Comparison of ENCODE assay signal across 9 mouse cellular contexts in genomic region chr4:118259782-118260463, GRCm38 (mm10). TPM values are rescaled to one million over a fixed set of nuclear protein-coding genes. Genes with fewer than 3 reads are reported as not detected.
DNase-seq lines count a peak whose midpoint lies in the region; ATAC-seq and TF ChIP-seq lines count a peak whose summit lies in the region.
"Had no signal": no experiment of that assay in that cellular context is flagged by ENCODE, and none has a peak within 500 bp of the region (broad histone marks: within the 10 kb centered on the region; RNA-seq: fewer than 3 reads in every experiment).

No protein-coding gene starts in this region.

- H3K27me3 ChIP-seq in kidney, postnatal 0 days (ENCODE audit: insufficient read depth, low read length), result no peaks in the 10 kb centered on the region
- no peaks in the 10 kb centered on the region for H3K27me3 ChIP-seq in embryonic facial prominence, embryonic 13.5 days
- H3K27me3 ChIP-seq in intestine, embryonic 15.5 days (replicated peaks), result no peaks in the 10 kb centered on the region
- no peaks in the 10 kb centered on the region for H3K27me3 ChIP-seq in midbrain, postnatal 0 days (ENCODE audit: insufficient read depth, low read length)

- H3K4me3 ChIP-seq in kidney, postnatal 0 days (replicated peaks; ENCODE audit: low read depth, low read length), result no peak overlapping the region
- H3K4me3 ChIP-seq in embryonic facial prominence, embryonic 13.5 days, result peak overlapping the region; percentile 49; the same call in 1 of the 2 replicates
- H3K4me3 ChIP-seq in intestine, embryonic 15.5 days (replicated peaks), result no peak overlapping the region
- peak overlapping the region; percentile 45; the same call in 1 of the 2 replicates for H3K4me3 ChIP-seq in midbrain, postnatal 0 days (ENCODE audit: low read depth, low read length)

- H3K9ac ChIP-seq in kidney, postnatal 0 days (ENCODE audit: low read depth, low read length), result no peak overlapping the region
- H3K9ac ChIP-seq in embryonic facial prominence, embryonic 13.5 days, result no peak overlapping the region
- H3K9ac ChIP-seq in intestine, embryonic 15.5 days, result no peak overlapping the region
- H3K9ac ChIP-seq in midbrain, postnatal 0 days (replicated peaks; ENCODE audit: low read length, poor library complexity, severe bottlenecking), result 0 out of 2 replicates have a peak overlapping the region, but pooled peaks have one; percentile 13
- H3K9ac ChIP-seq: liver, embryonic 14.5 days had no signal

- 68% methylated on average over 8 of the region's 8 CpGs for WGBS in kidney, postnatal 0 days
- 79% methylated on average over 8 of the region's 8 CpGs for WGBS in embryonic facial prominence, embryonic 13.5 days
- 72% methylated on average over 8 of the region's 8 CpGs for WGBS in intestine, embryonic 15.5 days
- 72% methylated on average over 8 of the region's 8 CpGs for WGBS in midbrain, postnatal 0 days

- ATAC-seq in kidney, postnatal 0 days (replicated peaks; ENCODE audit: low FRiP score, low read depth), result no peak
- ATAC-seq in embryonic facial prominence, embryonic 13.5 days (ENCODE audit: insufficient number of reproducible peaks, insufficient read depth, low FRiP score, low TSS enrichment, low read depth), result no peak
- ATAC-seq in intestine, embryonic 15.5 days, result peak; percentile 3; the same call in 1 of the 2 replicates
- no peak for ATAC-seq in midbrain, postnatal 0 days (ENCODE audit: low FRiP score)

- 0 out of 2 replicates have a peak overlapping the region, but pooled peaks have one; percentile 25 for H3K27ac ChIP-seq in kidney, postnatal 0 days
- no peak overlapping the region for H3K27ac ChIP-seq in embryonic facial prominence, embryonic 13.5 days
- peak overlapping the region; percentile 6; the same call in 1 of the 2 replicates for H3K27ac ChIP-seq in intestine, embryonic 15.5 days
- peak overlapping the region; percentile 71 for H3K27ac ChIP-seq in midbrain, postnatal 0 days (ENCODE audit: low read depth, low read length)
- H3K27ac ChIP-seq: liver, embryonic 14.5 days had no signal

- no peaks in the 10 kb centered on the region for H3K9me3 ChIP-seq in kidney, postnatal 0 days (replicated peaks; ENCODE audit: low read length)
- H3K9me3 ChIP-seq in embryonic facial prominence, embryonic 13.5 days, result no peaks in the 10 kb centered on the region
- H3K9me3 ChIP-seq in intestine, embryonic 15.5 days, result no peaks in the 10 kb centered on the region
- H3K9me3 ChIP-seq in midbrain, postnatal 0 days (ENCODE audit: low read length), result no peaks in the 10 kb centered on the region

- H3K4me2 ChIP-seq in kidney, postnatal 0 days (ENCODE audit: low read length), result peak overlapping the region; percentile 93; the same call in 1 of the 2 replicates
- H3K4me2 ChIP-seq in embryonic facial prominence, embryonic 13.5 days, result peak overlapping the region; percentile 90
- peak overlapping the region; percentile 84; the same call in 1 of the 2 replicates for H3K4me2 ChIP-seq in intestine, embryonic 15.5 days (replicated peaks)
- peak overlapping the region; percentile 85 for H3K4me2 ChIP-seq in midbrain, postnatal 0 days (ENCODE audit: low read depth, low read length, poor library complexity, severe bottlenecking)

- DNase-seq in kidney, postnatal 0 days (ENCODE audit: low spot score), result no peak
- no peak for DNase-seq in kidney, adult 8-10 months
- peak; percentile 67 for DNase-seq in midbrain, postnatal 0 days (ENCODE audit: low spot score)
- no peak for DNase-seq in adrenal gland, adult 2 months
- no peak for DNase-seq in B cell, adult 2 months
- DNase-seq in testis, postnatal 10 days (ENCODE audit: low spot score), result no peak

- no peak for TF ChIP-seq CTCF in kidney, postnatal 0 days (IDR thresholded peaks at IDR 0.05; ENCODE audit: low read depth)
- TF ChIP-seq CTCF in midbrain, postnatal 0 days (IDR thresholded peaks at IDR 0.05), result no peak

- H3K36me3 ChIP-seq in kidney, postnatal 0 days (ENCODE audit: insufficient read depth, low read length), result peaks cover 5% of the 10 kb centered on the region; the same call in 1 of the 2 replicates
- H3K36me3 ChIP-seq in embryonic facial prominence, embryonic 13.5 days, result peaks cover 51% of the 10 kb centered on the region
- H3K36me3 ChIP-seq in intestine, embryonic 15.5 days, result peaks cover 9% of the 10 kb centered on the region
- H3K36me3 ChIP-seq in midbrain, postnatal 0 days (ENCODE audit: insufficient read depth, low read length), result peaks cover 30% of the 10 kb centered on the region

- H3K4me1 ChIP-seq in kidney, postnatal 0 days (replicated peaks; ENCODE audit: insufficient read depth, low read length), result peaks cover 24% of the 10 kb centered on the region
- H3K4me1 ChIP-seq in embryonic facial prominence, embryonic 13.5 days, result peaks cover 48% of the 10 kb centered on the region
- peaks cover 70% of the 10 kb centered on the region for H3K4me1 ChIP-seq in intestine, embryonic 15.5 days (replicated peaks)
- peaks cover 28% of the 10 kb centered on the region for H3K4me1 ChIP-seq in midbrain, postnatal 0 days (ENCODE audit: insufficient read depth, low read length)

RNA-seq across cellular contexts. Expression of gene Ptprf, which starts 31.3 kb away (rescaled TPM):
- polyA plus RNA-seq in kidney, postnatal 0 days (2015; fragmentation: Nextera tagmentation; extraction: Ambion mirVana), result 34.0 and 37.6 TPM in 2 replicates
- polyA plus RNA-seq in embryonic facial prominence, embryonic 13.5 days (2015; fragmentation: Nextera tagmentation; extraction: Ambion mirVana), result 79.8 and 88.8 TPM in 2 replicates
- 57.7 and 62.4 TPM in 2 replicates for polyA plus RNA-seq in intestine, embryonic 15.5 days (2015; fragmentation: Nextera tagmentation; extraction: Ambion mirVana)
- 160 and 186 TPM in 2 replicates for total RNA-seq in midbrain, postnatal 0 days (2014; rRNA removed)
- polyA plus RNA-seq in midbrain, postnatal 0 days (2015; fragmentation: Nextera tagmentation; extraction: Ambion mirVana), result 46.4 and 48.1 TPM in 2 replicates
- 10 to 100 TPM; 34.9 to 87.8 TPM for total RNA-seq in adrenal gland, adult 2 months (2021)
- 43.2 and 43.3 TPM in 2 replicates for polyA plus RNA-seq in adrenal gland, adult 2 months (2012; rRNA removed)

Comparison
In these comparisons a context has a peak if more than half of its experiments do, and no peak if none do; other contexts are left out.
1. H3K4me3 ChIP-seq: peak in embryonic facial prominence, embryonic 13.5 days (single experiment) and midbrain, postnatal 0 days (single experiment); none in kidney, postnatal 0 days (single experiment) and intestine, embryonic 15.5 days (single experiment).
2. Peak in every context shown above with its lines, with median percentiles within 50 percentile points of each other: H3K4me2 ChIP-seq.